Mouse (Mus musculus): ENCODE data around the gene Fam131a.

GRCm38 (mm10) chr16:20671886-20672285 lies 21.2 kb upstream of the Fam131a start:
- no peak for TF ChIP-seq POLR2A (IDR thresholded peaks at IDR 0.05; ENCODE audit: borderline replicate concordance, insufficient read depth, low read length)
- TF ChIP-seq CTCF (IDR thresholded peaks at IDR 0.05; ENCODE audit: borderline replicate concordance, insufficient read depth, low read depth, low read length) = no peak

All from cerebellum, adult 2 months (tissue).